Mouse (Mus musculus) MEL (cell line): Measurements from ENCODE around the gene Trp73. TPM values are rescaled to one million over a fixed set of nuclear protein-coding genes. Genes with fewer than 3 reads are reported as not detected.

ENCODE experiments used
- DNase-seq: peaks from one replicate; pipeline ENCODE4 v3.0.0; 2011; ENCODE audit warnings: low read depth, low spot score
- H3K27ac ChIP-seq: 2 replicates; pipeline ENCODE4 v1.5.1; 2012; ENCODE audit warnings: low read depth, mild to moderate bottlenecking, control low read depth, low read length, moderate library complexity; ENCODE audit not compliant: control insufficient read depth
- H3K27me3 ChIP-seq, 2 experiments: fragments of 150-350 bp in 1 of 2; sonication (generic) in 1 of 2; 2 replicates each; pipeline ENCODE4 v1.6.1; 2012; ENCODE audit warnings: low read length in 2 of 2, mild to moderate bottlenecking in 2 of 2, improper control_type of control experiment in 1 of 2, moderate library complexity in 1 of 2; ENCODE audit not compliant: insufficient read depth in 2 of 2, control insufficient read depth in 1 of 2
- H3K36me3 ChIP-seq, 2 experiments: 2 replicates each; pipeline ENCODE4 v1.6.1; 2012 to 2014; ENCODE audit warnings: low read length in 2 of 2, improper control_type of control experiment in 1 of 2, inconsistent platforms in 1 of 2, mild to moderate bottlenecking in 1 of 2; ENCODE audit not compliant: insufficient read depth in 2 of 2, control insufficient read depth in 1 of 2
- H3K4me1 ChIP-seq, 2 experiments: fragments of 150-350 bp in 1 of 2; sonication (generic) in 1 of 2; 2 replicates each; pipeline ENCODE4 v1.6.1; 2012; ENCODE audit warnings: low read length in 2 of 2, improper control_type of control experiment in 1 of 2, mild to moderate bottlenecking in 1 of 2; ENCODE audit not compliant: insufficient read depth in 2 of 2, control insufficient read depth in 1 of 2
- H3K4me3 ChIP-seq, 2 experiments: fragments of 150-350 bp in 1 of 2; sonication (generic) in 1 of 2; 2 replicates each; pipeline ENCODE4 v1.5.1; 2012; ENCODE audit warnings: low read depth in 2 of 2, low read length in 2 of 2, mild to moderate bottlenecking in 2 of 2, moderate library complexity in 2 of 2, control low read depth in 1 of 2, improper control_type of control experiment in 1 of 2; ENCODE audit not compliant: control insufficient read depth in 1 of 2, insufficient read depth in 1 of 2
- H3K79me2 ChIP-seq: 2 replicates; pipeline ENCODE4 v1.6.1; 2012; ENCODE audit warnings: mild to moderate bottlenecking, low read length, moderate library complexity; ENCODE audit not compliant: control insufficient read depth, poor library complexity, insufficient read depth
- H3K9ac ChIP-seq: 2 replicates; pipeline ENCODE4 v1.6.1; 2012; ENCODE audit warnings: low read depth, mild to moderate bottlenecking, control low read depth, low read length, moderate library complexity; ENCODE audit not compliant: control insufficient read depth, poor library complexity, severe bottlenecking
- H3K9me3 ChIP-seq: fragments of 150-350 bp; sonication (generic); replicated peaks from 2 replicates; pipeline ENCODE4 v1.6.1; 2012; ENCODE audit warnings: mild to moderate bottlenecking, low read length, improper control_type of control experiment, moderate library complexity; ENCODE audit not compliant: insufficient read depth
- CTCF ChIP-seq, 3 experiments: IDR thresholded peaks in 2 of 3; conservative IDR thresholded peaks in 1 of 3; 2 replicates each; pipeline ENCODE4 v1.5.1; 2011 to 2012; ENCODE audit warnings: low read length in 3 of 3, low read depth in 2 of 3, mild to moderate bottlenecking in 2 of 3, improper control_type of control experiment in 1 of 3, inconsistent platforms in 1 of 3, mixed read lengths in 1 of 3, moderate library complexity in 1 of 3; ENCODE audit not compliant: control insufficient read depth in 1 of 3, insufficient read depth in 1 of 3, poor library complexity in 1 of 3, severe bottlenecking in 1 of 3
- E2F4 ChIP-seq: IDR thresholded peaks from 2 replicates; pipeline ENCODE4 v1.6.1; 2011; ENCODE audit warnings: low read depth, low read length, improper control_type of control experiment, borderline replicate concordance
- ELF1 ChIP-seq: IDR thresholded peaks from 2 replicates; pipeline ENCODE4 v1.6.1; 2014; ENCODE audit warnings: low read depth, mild to moderate bottlenecking, inconsistent platforms, low read length, improper control_type of control experiment, moderate library complexity
- EP300 ChIP-seq, 2 experiments: IDR thresholded peaks; 2 replicates each; pipeline ENCODE4 v1.6.1; 2011; ENCODE audit warnings: improper control_type of control experiment in 2 of 2, low read length in 2 of 2, low read depth in 1 of 2, mild to moderate bottlenecking in 1 of 2
- ETS1 ChIP-seq: IDR thresholded peaks from 2 replicates; pipeline ENCODE4 v1.6.1; 2012; ENCODE audit warnings: low read depth, mild to moderate bottlenecking, inconsistent platforms, low read length, improper control_type of control experiment, moderate library complexity
- GABPA ChIP-seq: IDR thresholded peaks from 2 replicates; pipeline ENCODE4 v1.6.1; 2012; ENCODE audit warnings: low read depth, mild to moderate bottlenecking, inconsistent platforms, low read length, improper control_type of control experiment, moderate library complexity
- GATA1 ChIP-seq: IDR thresholded peaks from 2 replicates; pipeline ENCODE4 v1.6.1; 2011; ENCODE audit warnings: low read depth, low read length, improper control_type of control experiment
- HCFC1 ChIP-seq: IDR thresholded peaks from 2 replicates; pipeline ENCODE4 v1.6.1; 2012; ENCODE audit warnings: low read depth, mild to moderate bottlenecking, inconsistent platforms, low read length, improper control_type of control experiment, moderate library complexity
- MAX ChIP-seq: IDR thresholded peaks from 2 replicates; pipeline ENCODE4 v1.6.1; 2011; ENCODE audit warnings: low read length, improper control_type of control experiment
- MAZ ChIP-seq: IDR thresholded peaks from 2 replicates; pipeline ENCODE4 v1.6.1; 2012; ENCODE audit warnings: low read depth, mild to moderate bottlenecking, inconsistent platforms, low read length, improper control_type of control experiment
- MEF2A ChIP-seq: IDR thresholded peaks from 2 replicates; pipeline ENCODE4 v1.6.1; 2014; ENCODE audit warnings: low read depth, mild to moderate bottlenecking, inconsistent platforms, low read length, improper control_type of control experiment; ENCODE audit not compliant: poor library complexity, insufficient replicate concordance, severe bottlenecking; ENCODE audit errors: extremely low read depth
- MYB ChIP-seq: IDR thresholded peaks from 2 replicates; pipeline ENCODE4 v1.6.1; 2011; ENCODE audit warnings: mild to moderate bottlenecking, low read depth, low read length, improper control_type of control experiment
- NELFE ChIP-seq: IDR thresholded peaks from 2 replicates; pipeline ENCODE4 v1.6.1; 2011; ENCODE audit warnings: low read depth, low read length, improper control_type of control experiment
- NRF1 ChIP-seq: IDR thresholded peaks from 2 replicates; pipeline ENCODE4 v1.6.1; 2014; ENCODE audit warnings: low read depth, mild to moderate bottlenecking, inconsistent platforms, low read length, improper control_type of control experiment, moderate library complexity; ENCODE audit not compliant: poor library complexity, insufficient read depth, severe bottlenecking
- POLR2A ChIP-seq, 2 experiments: IDR thresholded peaks; 2 replicates each; pipeline ENCODE4 v1.6.1; 2011 to 2012; ENCODE audit warnings: low read length in 2 of 2, mild to moderate bottlenecking in 2 of 2, control low read depth in 1 of 2, improper control_type of control experiment in 1 of 2, low read depth in 1 of 2, moderate library complexity in 1 of 2; ENCODE audit not compliant: control insufficient read depth in 1 of 2, insufficient read depth in 1 of 2, poor library complexity in 1 of 2
- POLR2AphosphoS2 ChIP-seq: IDR thresholded peaks from 2 replicates; pipeline ENCODE4 v1.6.1; 2011; ENCODE audit warnings: low read length, improper control_type of control experiment
- POLR2AphosphoS5 ChIP-seq: IDR thresholded peaks from 2 replicates; pipeline ENCODE4 v1.6.1; 2012; ENCODE audit warnings: low read depth, borderline replicate concordance, mild to moderate bottlenecking, inconsistent platforms, low read length, moderate library complexity, mixed read lengths
- RAD21 ChIP-seq: IDR thresholded peaks from 2 replicates; pipeline ENCODE4 v1.6.1; 2011; ENCODE audit warnings: mild to moderate bottlenecking, low read depth, low read length, improper control_type of control experiment
- SIN3A ChIP-seq: IDR thresholded peaks from 2 replicates; pipeline ENCODE4 v1.6.1; 2012; ENCODE audit warnings: low read length, improper control_type of control experiment, inconsistent platforms
- TAL1 ChIP-seq: IDR thresholded peaks from 2 replicates; pipeline ENCODE4 v1.6.1; 2012; ENCODE audit warnings: mild to moderate bottlenecking, inconsistent platforms, low read length, moderate library complexity, mixed read lengths
- TBP ChIP-seq: IDR thresholded peaks from 2 replicates; pipeline ENCODE4 v1.8.0; 2011; ENCODE audit warnings: low read depth, low read length, improper control_type of control experiment
- TCF12 ChIP-seq: IDR thresholded peaks from 2 replicates; pipeline ENCODE4 v1.6.1; 2014; ENCODE audit warnings: low read depth, mild to moderate bottlenecking, inconsistent platforms, low read length, improper control_type of control experiment, moderate library complexity
- UBTF ChIP-seq: IDR thresholded peaks from 2 replicates; pipeline ENCODE4 v1.6.1; 2012; ENCODE audit warnings: low read depth, mild to moderate bottlenecking, inconsistent platforms, low read length, improper control_type of control experiment, moderate library complexity, borderline replicate concordance; ENCODE audit not compliant: insufficient read depth
- ZKSCAN1 ChIP-seq: IDR thresholded peaks from 2 replicates; pipeline ENCODE4 v1.6.1; 2012; ENCODE audit warnings: low read depth, mild to moderate bottlenecking, inconsistent platforms, low read length, improper control_type of control experiment, moderate library complexity
- polyA plus RNA-seq, 2 experiments: library from polyadenylated mRNA; stranded (reverse) in 1 of 2; unstranded in 1 of 2; fragments of >175 nt in 1 of 2; fragments of >200 nt in 1 of 2; gene quantifications; 2 replicates each; pipeline versions ENCODE4 v1.2.1 to v1.2.4; 2012; ENCODE audit warnings: low replicate concordance in 2 of 2, low read depth in 1 of 2; ENCODE audit not compliant: insufficient read length in 2 of 2, insufficient read depth in 1 of 2, missing spikeins in 1 of 2
- total RNA-seq: library from RNA; depleted of rRNA; stranded (reverse); fragments of 300-350 nt; gene quantifications from 2 replicates; pipeline ENCODE4 v1.2.3, GENCODE M21; 2012

Gene Trp73
- total and polyA plus RNA-seq, 3 experiments, result 0.03 to 0.04 TPM; not detected in 1

- H3K27ac ChIP-seq, result no peak overlapping the region
- H3K9me3 ChIP-seq, result no peaks in the 10 kb centered on the region; the same call in 1 of the 2 replicates
- no peak overlapping the region for H3K9ac ChIP-seq
- no peak for DNase-seq
- no peaks in the 10 kb centered on the region for H3K36me3 ChIP-seq
- no peaks in the 10 kb centered on the region for H3K4me1 ChIP-seq
- H3K4me3 ChIP-seq, result no peak overlapping the region
- H3K27me3 ChIP-seq, result no peaks in the 10 kb centered on the region
- H3K79me2 ChIP-seq, result no peaks in the 10 kb centered on the region
- TF ChIP-seq MAX (no peak), MYB (no peak), POLR2AphosphoS5 (no peak)
These were observed 54.2 kb downstream of the Trp73 start for GRCm38 (mm10) chr4:154085856-154086255.

GRCm38 (mm10) chr4:154081974-154082373 lies 58.0 kb downstream of the Trp73 start:
- Histone ChIP-seq H3K9ac (no peak overlapping the region), H3K4me3 (no peak overlapping the region), H3K27me3 (no peaks in the 10 kb centered on the region), H3K27ac (no peak overlapping the region), H3K9me3 (no peaks in the 10 kb centered on the region; the same call in 1 of the 2 replicates), H3K4me1 (no peaks in the 10 kb centered on the region), H3K36me3 (no peaks in the 10 kb centered on the region), H3K79me2 (no peaks in the 10 kb centered on the region)
- DNase-seq, result no peak
- TF ChIP-seq SIN3A (no peak), GABPA (no peak), POLR2A (IDR thresholded peaks at IDR 0.05; ENCODE audit: control insufficient read depth in 1 of 2, insufficient read depth in 1 of 2, low read depth in 1 of 2, low read length in 2 of 2, poor library complexity in 1 of 2) (no peak), ETS1 (no peak), TAL1 (no peak), MAZ (no peak), E2F4 (no peak), EP300 (IDR thresholded peaks at IDR 0.05; ENCODE audit: low read depth in 1 of 2, low read length in 2 of 2) (no peak), TCF12 (no peak), HCFC1 (no peak), RAD21 (no peak)

- H3K36me3 ChIP-seq, result no peaks in the 10 kb centered on the region
- no peaks in the 10 kb centered on the region; the same call in 1 of the 2 replicates for H3K9me3 ChIP-seq
- no peak overlapping the region for H3K4me3 ChIP-seq
- H3K27ac ChIP-seq, result no peak overlapping the region
- no peak overlapping the region for H3K9ac ChIP-seq
- H3K4me1 ChIP-seq, result no peaks in the 10 kb centered on the region
- TF ChIP-seq CTCF (IDR thresholded peaks at IDR 0.05 in 2 of 3, conservative IDR thresholded peaks at IDR 0.05 in 1 of 3; ENCODE audit: control insufficient read depth in 1 of 3, insufficient read depth in 1 of 3, low read depth in 2 of 3, low read length in 3 of 3, poor library complexity in 1 of 3, severe bottlenecking in 1 of 3) (no peak), UBTF (no peak), MAZ (no peak), GATA1 (no peak), ZKSCAN1 (no peak), MEF2A (no peak), POLR2AphosphoS2 (no peak), SIN3A (no peak), ELF1 (no peak), TBP (no peak), EP300 (IDR thresholded peaks at IDR 0.05; ENCODE audit: low read depth in 1 of 2, low read length in 2 of 2) (no peak), RAD21 (no peak), NELFE (no peak), NRF1 (no peak), HCFC1 (no peak), E2F4 (no peak)
- TF ChIP-seq, all 39 proteins: peak for 0
- Histone ChIP-seq H3K79me2 (no peaks in the 10 kb centered on the region), H3K27me3 (no peaks in the 10 kb centered on the region)
- no peak for DNase-seq
These were observed 59.0 kb downstream of the Trp73 start for GRCm38 (mm10) chr4:154081021-154081420.
